Mouse (Mus musculus) gastrocnemius, postnatal 4 days (tissue): Measurements from ENCODE around the gene Prl2c1. TPM values are rescaled to one million over a fixed set of nuclear protein-coding genes. Genes with fewer than 3 reads are reported as not detected.
"Not testable (repeated sequence)": the region's sequence is repeated elsewhere in the genome, so short reads cannot be mapped to it uniquely, and the experiment has no call there.

Source experiments
- DNase-seq, 2 experiments: peaks; one replicate each; pipeline ENCODE4 v3.0.0; 2021 to 2022; ENCODE audit warnings: low spot score in 2 of 2, mixed read lengths in 2 of 2
- long read RNA-seq, 2 experiments: library from polyadenylated mRNA; stranded (forward); transcript quantifications; one replicate each; pipeline ENCODE4 v2.0.0; 2021
- total RNA-seq, 2 experiments: library from RNA; stranded (reverse); gene quantifications; 2 replicates each; pipeline ENCODE4 v1.2.3; 2021

Prl2c1 gene
- not detected for total RNA-seq
- long read RNA-seq, experiment 1 = 0 reads
- long read RNA-seq, experiment 2 = 0 reads

DNA sequence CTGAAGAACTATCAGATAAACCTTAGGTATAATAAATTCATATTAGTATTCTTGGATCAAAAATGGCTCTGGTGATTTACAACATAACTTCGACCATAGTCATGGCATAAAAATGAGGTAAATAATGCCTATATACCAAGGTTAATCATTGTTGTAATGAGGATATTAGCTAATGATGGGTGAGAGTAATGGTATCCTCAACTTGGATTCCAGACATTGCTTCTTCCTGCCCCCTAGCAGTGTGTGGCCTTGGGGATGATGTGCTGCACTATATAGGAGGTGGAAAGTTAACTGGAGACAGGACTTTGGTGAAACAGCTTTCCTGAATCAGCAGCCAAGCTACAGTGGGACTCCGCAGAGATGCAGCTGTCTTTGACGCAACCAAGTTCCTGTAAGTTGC is at the start of gene Prl2c1:
Gene Prl2c1, plus strand, starts transcription at position 301 of the 400 bp plus-strand sequence.
- no peak for DNase-seq

DNA sequence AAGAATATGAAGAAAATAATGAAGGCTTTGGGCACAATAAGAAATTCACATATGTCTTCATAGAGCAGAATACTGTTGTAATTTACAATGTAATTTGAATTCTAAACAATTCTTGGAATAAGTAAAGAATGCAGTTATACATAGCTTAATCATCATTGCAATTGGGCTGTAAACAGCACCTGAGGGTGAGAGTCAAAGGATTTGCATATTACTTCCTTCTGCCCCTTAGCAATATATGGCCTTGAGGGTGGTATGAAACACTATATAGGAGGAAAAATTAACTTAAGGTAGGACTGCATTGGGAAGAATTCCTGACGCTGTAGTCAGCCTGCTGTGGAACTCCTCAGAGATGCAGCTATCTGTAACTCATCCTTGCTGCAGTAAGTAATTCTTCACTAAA is 47.8 kb upstream of the Prl2c1 start, which contains the start of gene Prl2a1:
Gene Prl2a1, plus strand, starts transcription at position 301 of the 400 bp plus-strand sequence.
- no peak for DNase-seq

- DNase-seq = no peak
These were observed 46.4 kb upstream of the Prl2c1 start for GRCm38 (mm10) chr13:27802765-27803164.

- DNase-seq = not testable (repeated sequence)
These were observed 55.1 kb downstream of the Prl2c1 start for GRCm38 (mm10) chr13:27904236-27904635.

Other genes with a start within 250 kb of the Prl2c1 start
- not detected for gene Prl7b1, start 238.8 kb upstream of the Prl2c1 start, total RNA-seq
- gene Prl7a1, start 206.8 kb upstream of the Prl2c1 start, total RNA-seq = not detected
- gene Prl7a2, start 181.3 kb upstream of the Prl2c1 start, total RNA-seq = not detected
- gene Prl7d1, start 132.6 kb upstream of the Prl2c1 start, total RNA-seq = not detected
- gene Prl7c1, start 68.5 kb upstream of the Prl2c1 start, total RNA-seq = not detected
- not detected for gene Prl2a1, start 47.7 kb upstream of the Prl2c1 start, total RNA-seq
- gene Prl4a1, start 166.9 kb downstream of the Prl2c1 start, total RNA-seq = not detected